Mouse (Mus musculus): ENCODE data around the gene 1700013H16Rik. TPM values are rescaled to one million over a fixed set of nuclear protein-coding genes. Genes with fewer than 3 reads are reported as not detected.

Gene 1700013H16Rik
- polyA plus RNA-seq, 1 experiment from 2014 or later, result not detected

DNA sequence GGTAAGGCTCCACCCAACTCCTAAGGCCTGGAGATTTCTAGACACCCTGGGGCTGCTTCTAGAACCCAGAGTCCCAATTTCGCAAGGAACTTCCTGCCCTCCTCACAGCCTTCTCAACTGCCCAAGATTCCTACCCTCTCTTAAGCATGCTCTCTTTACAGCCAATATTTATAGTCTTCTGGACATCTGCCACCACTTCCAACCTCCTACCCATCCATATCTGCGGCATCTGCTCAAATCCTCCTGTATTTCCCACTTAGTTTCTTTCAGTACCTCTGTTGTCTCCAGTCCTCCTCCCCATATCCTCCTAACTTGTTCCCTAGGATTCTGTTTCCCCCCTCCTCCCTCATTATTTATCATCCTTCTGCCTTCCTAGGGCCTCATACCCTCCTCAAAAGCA is 58.4 kb downstream of the 1700013H16Rik start:
- Histone ChIP-seq H3K4me3 (ENCODE audit: low read length) (no peak overlapping the region), H3K4me1 (ENCODE audit: insufficient read depth, low read length) (no peaks in the 10 kb centered on the region), H3K27ac (ENCODE audit: low read length) (no peak overlapping the region), H3K4me2 (replicated peaks; ENCODE audit: low read depth, low read length) (no peak overlapping the region), H3K36me3 (ENCODE audit: insufficient read depth, low read length) (no peaks in the 10 kb centered on the region), H3K27me3 (ENCODE audit: insufficient read depth, low read length) (no peaks in the 10 kb centered on the region), H3K9ac (replicated peaks; ENCODE audit: low read length) (no peak overlapping the region), H3K9me3 (ENCODE audit: low read length) (no peaks in the 10 kb centered on the region)
- WGBS, result 88% methylated on average over 2 of the region's 2 CpGs
- no peak for ATAC-seq (ENCODE audit: low FRiP score, low TSS enrichment)

GRCm38 (mm10) chrX:53694008-53694777 is 63.4 kb downstream of the 1700013H16Rik start:
- Histone ChIP-seq H3K27ac (ENCODE audit: low read length) (no peak overlapping the region), H3K36me3 (ENCODE audit: insufficient read depth, low read length) (no peaks in the 10 kb centered on the region)

DNA sequence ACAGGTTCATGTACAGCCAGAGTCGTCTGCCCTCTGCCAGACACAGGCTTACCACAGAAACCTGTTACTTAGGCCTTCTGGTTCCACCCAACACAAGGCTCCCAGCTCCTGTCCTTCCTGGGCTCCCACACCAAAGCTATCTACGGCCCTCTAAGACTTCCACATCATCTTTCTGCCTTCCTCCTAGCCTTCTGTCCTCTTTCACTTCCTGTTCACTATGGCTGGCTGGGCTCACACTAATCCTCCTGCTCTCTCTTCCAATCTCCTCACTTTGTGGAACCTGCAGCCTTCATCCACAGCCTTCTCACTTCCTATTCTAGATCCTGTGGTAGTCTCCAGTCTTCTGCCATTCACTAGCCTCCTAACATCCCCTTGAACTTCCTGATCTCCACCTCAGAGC is 64.5 kb downstream of the 1700013H16Rik start:
- no peaks in the 10 kb centered on the region for H3K9me3 ChIP-seq (ENCODE audit: low read length)
- H3K27ac ChIP-seq (ENCODE audit: low read length), result no peak overlapping the region
- H3K36me3 ChIP-seq (ENCODE audit: insufficient read depth, low read length), result no peaks in the 10 kb centered on the region
- no peak overlapping the region for H3K4me2 ChIP-seq (replicated peaks; ENCODE audit: low read depth, low read length)
- no peak for ATAC-seq (ENCODE audit: low FRiP score, low TSS enrichment)
- H3K27me3 ChIP-seq (ENCODE audit: insufficient read depth, low read length), result no peaks in the 10 kb centered on the region
- no peaks in the 10 kb centered on the region for H3K4me1 ChIP-seq (ENCODE audit: insufficient read depth, low read length)
- no peak overlapping the region for H3K9ac ChIP-seq (replicated peaks; ENCODE audit: low read length)
- WGBS, result 80% methylated on average over 2 of the region's 2 CpGs
- H3K4me3 ChIP-seq (ENCODE audit: low read length), result no peak overlapping the region

More at GRCm38 (mm10) chrX:53694008-53694777, 63.4 kb downstream of the 1700013H16Rik start:
- Histone ChIP-seq H3K9me3 (ENCODE audit: low read length) (no peaks in the 10 kb centered on the region), H3K4me3 (ENCODE audit: low read length) (no peak overlapping the region), H3K4me2 (replicated peaks; ENCODE audit: low read depth, low read length) (no peak overlapping the region), H3K9ac (replicated peaks; ENCODE audit: low read length) (no peak overlapping the region), H3K27me3 (ENCODE audit: insufficient read depth, low read length) (no peaks in the 10 kb centered on the region), H3K4me1 (ENCODE audit: insufficient read depth, low read length) (no peaks in the 10 kb centered on the region)
- 75% methylated on average over 9 of the region's 9 CpGs for WGBS
- ATAC-seq (ENCODE audit: low FRiP score, low TSS enrichment), result no peak

Other genes with a start within 250 kb of the 1700013H16Rik start
- gene Rtl8c, start 149.8 kb downstream of the 1700013H16Rik start, polyA plus RNA-seq (2015; fragmentation: Nextera tagmentation; extraction: Ambion mirVana), result 72.6 and 78.3 TPM in 2 replicates
- gene Gm14597, start 148.9 kb downstream of the 1700013H16Rik start, polyA plus RNA-seq (2015; fragmentation: Nextera tagmentation; extraction: Ambion mirVana), result not detected in 2 replicates
- gene Rtl8a, start 114.1 kb downstream of the 1700013H16Rik start, polyA plus RNA-seq (2015; fragmentation: Nextera tagmentation; extraction: Ambion mirVana), result 73.7 and 76.8 TPM in 2 replicates
- 66.1 and 66.3 TPM in 2 replicates for gene Rtl8b, start 87.4 kb downstream of the 1700013H16Rik start, polyA plus RNA-seq (2015; fragmentation: Nextera tagmentation; extraction: Ambion mirVana)
- gene 4930502E18Rik, start 33.0 kb downstream of the 1700013H16Rik start, polyA plus RNA-seq (2015; fragmentation: Nextera tagmentation; extraction: Ambion mirVana), result 1.0 and 1.3 TPM in 2 replicates
- gene Zfp36l3, start 18.6 kb upstream of the 1700013H16Rik start, polyA plus RNA-seq (2015; fragmentation: Nextera tagmentation; extraction: Ambion mirVana), result not detected in 2 replicates
- 0.48 and 0.82 TPM in 2 replicates for gene Xlr, start 39.9 kb upstream of the 1700013H16Rik start, polyA plus RNA-seq (2015; fragmentation: Nextera tagmentation; extraction: Ambion mirVana)

All from kidney, embryonic 16.5 days (tissue).